Mouse (Mus musculus) urinary bladder, adult 18-20 months (tissue): Measurements from ENCODE around the gene Rpl31.

Source experiments
- DNase-seq, 2 experiments: peaks; one replicate each; pipeline ENCODE4 v3.0.0; 2022; ENCODE audit warnings: low spot score in 2 of 2, mixed read lengths in 2 of 2

The Rpl31 gene

GRCm38 (mm10) chr1:39367045-39367444 lies 597 bp upstream of the Rpl31 start:
- DNase-seq, result no peak

GRCm38 (mm10) chr1:39368267-39368841 lies 712 bp downstream of the Rpl31 start:
- no peak for DNase-seq

- DNase-seq, result no peak
These were observed 2.8 kb downstream of the Rpl31 start for GRCm38 (mm10) chr1:39370431-39370830.

GRCm38 (mm10) chr1:39372220-39372843 lies 4.7 kb downstream of the Rpl31 start:
- no peak for DNase-seq

GRCm38 (mm10) chr1:39373378-39373777 lies 5.7 kb downstream of the Rpl31 start:
- DNase-seq, result no peak

GRCm38 (mm10) chr1:39374231-39374809 lies 6.7 kb downstream of the Rpl31 start:
- DNase-seq, result no peak

- DNase-seq, result no peak
These were observed 8.5 kb downstream of the Rpl31 start for GRCm38 (mm10) chr1:39376121-39376520.

- no peak for DNase-seq
These were observed 9.1 kb downstream of the Rpl31 start for GRCm38 (mm10) chr1:39376726-39377240.

GRCm38 (mm10) chr1:39378540-39378939 lies 10.9 kb downstream of the Rpl31 start:
- DNase-seq, result no peak

- DNase-seq, result no peak
These were observed 11.4 kb downstream of the Rpl31 start for GRCm38 (mm10) chr1:39379021-39379420.

GRCm38 (mm10) chr1:39381017-39381416 lies 13.4 kb downstream of the Rpl31 start:
- no peak for DNase-seq

- DNase-seq, result no peak
These were observed 17.3 kb downstream of the Rpl31 start for GRCm38 (mm10) chr1:39384914-39385313.

- DNase-seq, result no peak
These were observed 18.8 kb downstream of the Rpl31 start for GRCm38 (mm10) chr1:39386456-39386855.

- DNase-seq, result no peak
These were observed 19.9 kb downstream of the Rpl31 start for GRCm38 (mm10) chr1:39387497-39387896.

GRCm38 (mm10) chr1:39388163-39388562 lies 20.5 kb downstream of the Rpl31 start:
- DNase-seq, result no peak

- DNase-seq, result no peak
These were observed 21.7 kb downstream of the Rpl31 start for GRCm38 (mm10) chr1:39389338-39389737.

- DNase-seq, result no peak
These were observed 24.0 kb downstream of the Rpl31 start for GRCm38 (mm10) chr1:39391652-39392051.

GRCm38 (mm10) chr1:39392189-39392588 lies 24.5 kb downstream of the Rpl31 start:
- DNase-seq, result peak; percentile 56 to 73

- DNase-seq, result no peak
These were observed 25.7 kb downstream of the Rpl31 start for GRCm38 (mm10) chr1:39393217-39393867.

GRCm38 (mm10) chr1:39394096-39394495 lies 26.5 kb downstream of the Rpl31 start:
- DNase-seq, result no peak

- DNase-seq, result no peak
These were observed 27.0 kb downstream of the Rpl31 start for GRCm38 (mm10) chr1:39394650-39395049.

GRCm38 (mm10) chr1:39396347-39396746 lies 28.7 kb downstream of the Rpl31 start:
- no peak for DNase-seq

GRCm38 (mm10) chr1:39398284-39398683 lies 30.6 kb downstream of the Rpl31 start:
- no peak for DNase-seq
